Comparison of ENCODE assay signal across 8 mouse cellular contexts in the genomic region with DNA sequence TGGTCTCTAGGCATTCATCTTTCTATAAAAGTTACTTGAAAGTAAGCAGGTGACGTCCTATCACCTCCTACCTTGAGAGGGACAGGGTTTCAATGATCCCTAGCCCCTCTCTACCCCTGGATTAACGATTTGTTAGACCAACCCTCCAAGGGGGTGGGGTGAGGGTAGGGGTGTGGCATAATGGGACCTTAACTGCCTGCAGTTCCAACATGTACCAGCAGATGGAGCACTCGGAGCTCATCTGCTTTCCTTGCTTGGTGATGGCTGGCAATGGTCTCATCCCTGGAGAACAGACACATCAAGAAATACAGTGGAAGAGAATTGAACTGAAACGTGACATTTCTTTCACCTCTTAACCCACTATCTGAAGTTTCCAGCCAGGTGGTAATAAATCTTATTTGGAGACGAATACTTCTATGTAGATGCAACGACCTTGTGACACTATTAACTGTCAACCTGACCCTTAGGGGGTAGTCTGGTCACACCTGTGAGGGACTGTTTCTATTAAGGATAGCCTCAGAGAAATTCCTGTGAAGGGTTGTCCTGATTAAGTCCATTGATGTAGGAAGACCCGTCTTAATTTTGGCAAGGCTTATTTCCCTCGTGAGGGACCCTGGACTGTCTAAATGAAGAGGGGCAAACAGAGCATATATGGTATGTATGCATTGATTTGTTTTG. TPM values are rescaled to one million over a fixed set of nuclear protein-coding genes. Genes with fewer than 3 reads are reported as not detected.
DNase-seq lines count a peak whose midpoint lies in the region; ATAC-seq lines count a peak whose summit lies in the region.

No protein-coding gene starts in this region.

- H3K4me3 ChIP-seq in hindbrain, embryonic 16.5 days (ENCODE audit: low read length) = no peak overlapping the region

- ATAC-seq in hindbrain, embryonic 16.5 days = peak; percentile 81
- ATAC-seq in megakaryocyte progenitor cell, adult 5-6 weeks (replicated peaks; ENCODE audit: poor library complexity) = peak; percentile 98

- no peak overlapping the region for H3K9ac ChIP-seq in hindbrain, embryonic 16.5 days (ENCODE audit: low read depth, low read length)

- H3K4me2 ChIP-seq in hindbrain, embryonic 16.5 days (ENCODE audit: low read length) = peak overlapping the region; percentile 36

- no peaks in the 10 kb centered on the region for H3K27me3 ChIP-seq in hindbrain, embryonic 16.5 days (replicated peaks; ENCODE audit: control insufficient read depth, insufficient read depth, low read length)

- no peaks in the 10 kb centered on the region for H3K36me3 ChIP-seq in hindbrain, embryonic 16.5 days (ENCODE audit: control insufficient read depth, insufficient read depth, low read length)

- WGBS in hindbrain, embryonic 16.5 days = 38% methylated on average over 8 of the region's 8 CpGs

- peak; percentile 58 for DNase-seq in WW6 (ENCODE audit: low read depth, low spot score)
- DNase-seq in cerebellum, postnatal 36 days = peak; percentile 80 to 88
- DNase-seq in gastrocnemius, adult 18-20 months (ENCODE audit: low spot score) = peak; percentile 84
- DNase-seq in left cerebral cortex, adult 11 months (ENCODE audit: low spot score) = peak; percentile 64
- DNase-seq in right cerebral cortex, postnatal 10 days (ENCODE audit: low spot score in 2 of 2) = peak; percentile 87 to 88
- DNase-seq in urinary bladder, postnatal 14 days (ENCODE audit: low spot score) = peak; percentile 84

- no peaks in the 10 kb centered on the region for H3K4me1 ChIP-seq in hindbrain, embryonic 16.5 days (ENCODE audit: control insufficient read depth, insufficient read depth, low read depth, low read length)

- no peak overlapping the region for H3K27ac ChIP-seq in hindbrain, embryonic 16.5 days (ENCODE audit: low read depth, low read length)

- H3K9me3 ChIP-seq in hindbrain, embryonic 16.5 days (ENCODE audit: control insufficient read depth, low read length) = no peaks in the 10 kb centered on the region

RNA-seq across cellular contexts. Expression of a gene that starts 27.1 kb away (rescaled TPM):
- total RNA-seq in gastrocnemius, adult 18-20 months (2021) = under 1 TPM in 1 of 2 experiments, not detected in 1; 0.23 TPM
- 0.15 and 0.19 TPM in 2 replicates for polyA plus RNA-seq in hindbrain, embryonic 16.5 days (2015; fragmentation: Nextera tagmentation; extraction: Ambion mirVana)
- not detected in 2 replicates for total RNA-seq in megakaryocyte progenitor cell, adult 5-6 weeks (2015)
- not detected in 2 replicates for total RNA-seq in megakaryocyte progenitor cell, adult 5-6 weeks (2017)
